Mouse (Mus musculus) midbrain, postnatal 0 days (tissue): Measurements from ENCODE around the gene Syn1. TPM values are rescaled to one million over a fixed set of nuclear protein-coding genes. Genes with fewer than 3 reads are reported as not detected.
A peak's percentile ranks its signal among the peaks of the same experiment; 100 is the strongest.

Source experiments
- ATAC-seq: fragments of 200-750 bp; cut with Nextera tagmentation; 2 replicates; pipeline ENCODE4 v1.8.0; 2017; ENCODE audit warnings: moderate number of reproducible peaks, mild to moderate bottlenecking, moderate TSS enrichment, moderate library complexity; ENCODE audit not compliant: low FRiP score
- DNase-seq: peaks from one replicate; pipeline ENCODE4 v3.0.0-alpha.2; 2015; ENCODE audit warnings: low spot score
- H3K27ac ChIP-seq: fragments of 300-500 bp; sonication (generic); 2 replicates; pipeline ENCODE4 v1.5.1; 2014; ENCODE audit warnings: low read depth, mild to moderate bottlenecking, low read length, mixed read lengths
- H3K27me3 ChIP-seq: fragments of 300-500 bp; sonication (generic); 2 replicates; pipeline ENCODE4 v1.6.1; 2014; ENCODE audit warnings: low read length, control low read depth, mixed read lengths; ENCODE audit not compliant: insufficient read depth
- H3K36me3 ChIP-seq: fragments of 300-500 bp; sonication (generic); 2 replicates; pipeline ENCODE4 v1.6.1; 2014; ENCODE audit warnings: low read length, control low read depth, mixed read lengths; ENCODE audit not compliant: insufficient read depth
- H3K4me1 ChIP-seq: fragments of 300-500 bp; sonication (generic); 2 replicates; pipeline ENCODE4 v1.6.1; 2014; ENCODE audit warnings: mild to moderate bottlenecking, control low read depth, antibody characterized with exemption, low read length, mixed read lengths; ENCODE audit not compliant: insufficient read depth
- H3K4me2 ChIP-seq: fragments of 300-500 bp; sonication (generic); 2 replicates; pipeline ENCODE4 v1.6.1; 2014; ENCODE audit warnings: low read depth, mild to moderate bottlenecking, low read length, mixed read lengths; ENCODE audit not compliant: poor library complexity, severe bottlenecking
- H3K4me3 ChIP-seq: fragments of 300-500 bp; sonication (generic); 2 replicates; pipeline ENCODE4 v1.5.1; 2014; ENCODE audit warnings: low read depth, mild to moderate bottlenecking, low read length, moderate library complexity
- H3K9ac ChIP-seq: fragments of 300-500 bp; sonication (generic); replicated peaks from 2 replicates; pipeline ENCODE4 v1.6.1; 2014; ENCODE audit warnings: mild to moderate bottlenecking, low read length, moderate library complexity, mixed read lengths; ENCODE audit not compliant: poor library complexity, severe bottlenecking
- H3K9me3 ChIP-seq: fragments of 300-500 bp; sonication (generic); 2 replicates; pipeline ENCODE4 v1.6.1; 2016; ENCODE audit warnings: low read length, control low read depth
- CTCF ChIP-seq: IDR thresholded peaks from 2 replicates; pipeline ENCODE4 v1.5.1; 2016; ENCODE audit warnings: antibody characterized with exemption, mild to moderate bottlenecking
- WGBS: fragments of 180-500 bp; shearing (Covaris S2); extraction: QIAGEN DNeasy Blood & Tissue Kit; methylation state at CpG from one replicate; pipeline ENCODE4 v1.1.7; 2014; 5-methylcytosine and 5-hydroxymethylcytosine counted together
- polyA plus RNA-seq: library from polyadenylated mRNA; unstranded; fragments of >200 nt; fragmentation: Nextera tagmentation; extraction: Ambion mirVana; gene quantifications from 2 replicates; pipeline ENCODE4 v1.2.1, GENCODE M21; 2015
- total RNA-seq: library from RNA; depleted of rRNA; stranded (reverse); fragments of >200 nt; gene quantifications from 2 replicates; pipeline ENCODE4 v1.2.3, GENCODE M21; 2014

The Syn1 gene
- total and polyA plus RNA-seq, 2 experiments from 2014 or later: 70.8 to 115 TPM

- no peaks in the 10 kb centered on the region for H3K27me3 ChIP-seq
- ATAC-seq: no peak
- H3K9me3 ChIP-seq: no peaks in the 10 kb centered on the region
- 90% methylated on average over 1 of the region's 1 CpGs for WGBS
- no peak within 1 kb of the TSS for H3K4me3 ChIP-seq
- no peak for DNase-seq
- no peak for TF ChIP-seq CTCF
- no peak within 1 kb of the TSS for H3K27ac ChIP-seq
- H3K9ac ChIP-seq: no peak within 1 kb of the TSS
- no peaks in the 10 kb centered on the region for H3K4me1 ChIP-seq
- no peak within 1 kb of the TSS for H3K4me2 ChIP-seq
- H3K36me3 ChIP-seq: peaks cover 11% of the 10 kb centered on the region; the same call in 1 of the 2 replicates
These were observed 10.6 kb upstream of the Syn1 start, which contains the start of gene Cfp for GRCm38 (mm10) chrX:20931364-20931763. Cfp (minus strand) TSS chrX:20931555.

DNA sequence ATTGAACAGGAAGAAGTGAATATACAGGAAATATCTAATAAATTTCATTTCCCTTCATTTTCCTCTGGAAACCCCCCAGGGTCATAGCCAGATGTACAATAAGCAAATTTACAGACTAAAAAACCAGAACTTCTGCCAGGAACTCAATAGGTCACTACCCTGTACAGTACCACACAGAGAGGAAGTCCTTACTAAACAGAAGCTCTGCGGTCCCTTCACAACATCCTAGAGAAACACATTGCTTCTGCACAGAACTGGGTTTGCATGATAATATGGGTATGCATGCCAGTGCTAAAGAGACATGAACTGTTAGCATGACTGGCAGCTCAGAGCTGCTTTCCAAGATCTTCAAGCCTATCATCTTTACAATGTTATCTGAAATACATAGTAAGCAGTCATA, 9.1 kb upstream of the Syn1 start:
- H3K4me1 ChIP-seq: no peaks in the 10 kb centered on the region
- no peak overlapping the region for H3K4me3 ChIP-seq
- TF ChIP-seq CTCF: no peak
- no peaks in the 10 kb centered on the region for H3K9me3 ChIP-seq
- H3K27me3 ChIP-seq: no peaks in the 10 kb centered on the region
- H3K9ac ChIP-seq: no peak overlapping the region
- H3K4me2 ChIP-seq: no peak overlapping the region
- no peak overlapping the region for H3K27ac ChIP-seq
- WGBS: 100% methylated on average over 1 of the region's 1 CpGs
- ATAC-seq: no peak
- H3K36me3 ChIP-seq: peaks cover 6% of the 10 kb centered on the region; the same call in 1 of the 2 replicates
- no peak for DNase-seq

- ATAC-seq (no peak), DNase-seq (no peak)
- H3K4me1 ChIP-seq: no peaks in the 10 kb centered on the region
- no peak overlapping the region for H3K4me2 ChIP-seq
- H3K27ac ChIP-seq: no peak overlapping the region
- H3K9ac ChIP-seq: no peak overlapping the region
- H3K36me3 ChIP-seq: 0 out of 2 replicates have a peak, but pooled peaks cover 6% of the 10 kb centered on the region
- H3K9me3 ChIP-seq: no peaks in the 10 kb centered on the region
- no peak overlapping the region for H3K4me3 ChIP-seq
- no peaks in the 10 kb centered on the region for H3K27me3 ChIP-seq
- no peak for TF ChIP-seq CTCF
These were observed 4.2 kb upstream of the Syn1 start for GRCm38 (mm10) chrX:20924976-20925375.

DNA sequence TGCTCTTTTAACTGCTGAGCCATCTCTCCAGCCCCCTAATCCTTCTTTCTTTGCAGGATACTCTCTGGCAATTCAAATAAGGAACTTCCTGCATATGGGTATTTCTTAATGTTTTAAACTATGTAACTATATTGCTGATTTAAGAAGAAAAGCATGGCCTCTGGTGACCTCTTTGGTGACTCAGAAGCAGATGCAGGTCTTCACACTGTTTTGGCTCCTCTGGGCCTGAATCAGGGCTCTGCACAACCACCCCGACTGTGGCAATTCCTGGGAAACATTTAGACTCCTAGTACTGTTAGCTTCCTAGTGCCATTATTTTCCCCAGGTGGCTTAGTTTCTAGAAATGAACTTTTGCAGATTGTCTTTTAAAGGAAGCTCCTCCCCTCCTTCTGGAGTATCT, 2.7 kb upstream of the Syn1 start:
- no peaks in the 10 kb centered on the region for H3K9me3 ChIP-seq
- no peaks in the 10 kb centered on the region; the same call in 1 of the 2 replicates for H3K4me1 ChIP-seq
- H3K36me3 ChIP-seq: 0 out of 2 replicates have a peak, but pooled peaks cover 6% of the 10 kb centered on the region
- H3K9ac ChIP-seq: no peak overlapping the region
- DNase-seq: no peak
- H3K27ac ChIP-seq: no peak overlapping the region
- ATAC-seq: no peak
- 68% methylated on average over 1 of the region's 1 CpGs for WGBS
- TF ChIP-seq CTCF: no peak
- no peak overlapping the region for H3K4me3 ChIP-seq
- H3K27me3 ChIP-seq: no peaks in the 10 kb centered on the region
- H3K4me2 ChIP-seq: no peak overlapping the region

- H3K9me3 ChIP-seq: no peaks in the 10 kb centered on the region
- WGBS: 45% methylated on average over 5 of the region's 5 CpGs
- H3K27ac ChIP-seq: no peak overlapping the region
- ATAC-seq (peak; percentile 17; the same call in 1 of the 2 replicates), DNase-seq (no peak)
- no peaks in the 10 kb centered on the region for H3K27me3 ChIP-seq
- no peak overlapping the region for H3K9ac ChIP-seq
- H3K4me3 ChIP-seq: peak overlapping the region; percentile 56
- H3K36me3 ChIP-seq: no peaks in the 10 kb centered on the region
- peak overlapping the region; percentile 56; the same call in 1 of the 2 replicates for H3K4me2 ChIP-seq
- TF ChIP-seq CTCF: no peak
- H3K4me1 ChIP-seq: peaks cover 3% of the 10 kb centered on the region; the same call in 1 of the 2 replicates
These were observed 562 bp upstream of the Syn1 start for GRCm38 (mm10) chrX:20921366-20921765.

GRCm38 (mm10) chrX:20920249-20920843, 458 bp downstream of the Syn1 start:
- ATAC-seq (peak; percentile 71), DNase-seq (peak; percentile 2)
- H3K4me3 ChIP-seq: peak overlapping the region; percentile 56
- TF ChIP-seq CTCF: no peak; the same call in 1 of the 2 replicates
- WGBS: 21% methylated on average over 41 of the region's 49 CpGs
- H3K4me1 ChIP-seq: peaks cover 3% of the 10 kb centered on the region; the same call in 1 of the 2 replicates
- H3K4me2 ChIP-seq: peak overlapping the region; percentile 56
- H3K9me3 ChIP-seq: no peaks in the 10 kb centered on the region
- peak overlapping the region; percentile 71 for H3K9ac ChIP-seq
- peak overlapping the region; percentile 77 for H3K27ac ChIP-seq
- no peaks in the 10 kb centered on the region for H3K27me3 ChIP-seq
- H3K36me3 ChIP-seq: no peaks in the 10 kb centered on the region
